Mouse (Mus musculus) CD4-positive, CD25-positive, alpha-beta regulatory T cell, adult 2 months (primary cell): ENCODE data around the gene Parg.

Source experiments
- DNase-seq: peaks from one replicate; pipeline ENCODE4 v3.0.0-alpha.2; 2012; ENCODE audit warnings: low read depth, low spot score

Gene Parg

DNA sequence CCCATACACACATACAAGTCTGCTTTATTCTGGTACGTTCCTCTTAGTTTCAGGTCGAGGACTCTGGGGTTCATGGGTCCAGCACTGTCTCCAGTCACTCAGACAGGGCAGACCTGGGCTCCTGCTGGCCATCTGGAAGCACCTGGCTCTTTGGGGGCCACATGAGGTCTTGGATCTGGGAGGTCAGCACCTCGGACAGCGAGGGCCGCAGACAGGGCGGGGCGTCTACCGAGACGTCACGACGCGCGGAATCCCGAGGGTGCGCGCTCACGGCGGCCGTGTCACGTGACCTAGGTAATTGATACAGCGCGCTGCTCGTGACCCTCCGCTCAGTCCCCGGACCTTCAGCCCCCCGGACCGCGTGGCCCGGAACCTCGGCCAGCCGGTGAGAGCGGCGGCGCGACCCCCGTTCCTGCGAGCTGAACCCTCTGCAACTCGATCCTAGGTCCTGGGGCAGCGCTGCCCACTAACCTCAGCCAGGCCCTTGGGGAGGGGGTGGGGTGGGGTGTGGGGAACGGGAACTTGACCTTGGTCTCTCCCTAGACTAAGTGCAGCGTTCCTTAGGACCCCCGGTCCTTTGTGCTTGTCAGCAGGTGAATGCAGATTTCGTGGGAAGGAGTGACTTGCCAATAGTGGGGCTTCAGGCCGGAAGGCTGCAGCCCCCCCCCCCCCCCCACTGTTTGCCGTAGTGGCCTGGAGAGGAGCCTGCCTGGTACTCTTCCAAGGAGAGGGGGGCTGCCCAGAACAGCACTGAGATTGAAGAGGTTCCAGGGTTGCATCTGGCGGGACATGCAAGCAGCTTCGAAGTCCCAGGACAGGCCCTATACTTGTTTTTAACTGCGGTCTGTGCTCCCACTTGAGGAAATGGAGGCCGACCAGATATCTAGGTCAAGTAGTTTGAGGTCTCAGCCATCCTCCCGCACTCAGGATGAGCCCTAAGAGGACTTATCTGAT lies 120.3 kb downstream of the Parg start, which contains the start of gene Ogdhl:
Gene Ogdhl, plus strand, starts transcription at position 288 of the 954 bp plus-strand sequence.
- DNase-seq: peak; percentile 61

- DNase-seq: no peak
These were observed 121.5 kb downstream of the Parg start for GRCm38 (mm10) chr14:32323221-32323620.

DNA sequence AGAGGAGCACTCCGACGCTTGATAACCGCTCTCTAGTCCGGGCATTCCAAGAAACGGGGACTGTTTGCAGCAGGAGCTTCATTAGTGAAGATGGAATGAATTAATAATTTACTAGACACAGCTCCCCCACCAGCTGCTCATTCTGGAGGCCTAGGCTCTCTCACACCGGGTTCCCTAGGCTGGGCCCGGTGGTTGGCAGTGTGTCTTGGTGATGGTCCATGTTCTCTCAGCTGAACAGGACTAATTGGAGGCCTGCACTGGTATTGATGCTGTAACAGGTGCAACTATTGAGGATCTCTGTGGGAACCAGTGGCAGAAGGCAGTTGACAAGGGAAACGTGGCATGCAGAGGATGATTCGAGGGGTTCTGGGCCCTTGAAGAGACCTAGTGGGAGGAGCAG lies 125.6 kb downstream of the Parg start:
- DNase-seq: no peak

- DNase-seq: no peak
These were observed 131.0 kb downstream of the Parg start for GRCm38 (mm10) chr14:32332515-32333445.

DNA sequence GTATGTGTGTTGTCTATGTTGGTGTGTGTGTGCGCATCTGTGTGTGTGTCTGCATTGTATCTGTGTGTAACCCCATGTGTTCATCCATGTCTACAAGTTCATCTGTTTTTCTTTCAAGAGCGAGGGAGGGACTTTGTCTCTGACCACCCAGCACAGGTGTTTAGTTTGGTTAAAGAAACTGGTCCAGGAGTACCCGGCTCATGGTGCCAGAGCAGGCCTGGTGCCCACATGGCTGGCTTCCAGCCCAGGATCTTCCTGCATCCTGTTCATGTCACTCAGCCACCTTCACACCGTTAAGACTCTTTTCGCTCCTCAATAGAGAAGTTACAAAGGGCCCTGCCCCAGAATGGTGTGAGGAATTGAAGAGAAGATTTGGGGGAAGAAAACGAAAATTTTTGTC lies 134.3 kb downstream of the Parg start:
- no peak for DNase-seq

DNA sequence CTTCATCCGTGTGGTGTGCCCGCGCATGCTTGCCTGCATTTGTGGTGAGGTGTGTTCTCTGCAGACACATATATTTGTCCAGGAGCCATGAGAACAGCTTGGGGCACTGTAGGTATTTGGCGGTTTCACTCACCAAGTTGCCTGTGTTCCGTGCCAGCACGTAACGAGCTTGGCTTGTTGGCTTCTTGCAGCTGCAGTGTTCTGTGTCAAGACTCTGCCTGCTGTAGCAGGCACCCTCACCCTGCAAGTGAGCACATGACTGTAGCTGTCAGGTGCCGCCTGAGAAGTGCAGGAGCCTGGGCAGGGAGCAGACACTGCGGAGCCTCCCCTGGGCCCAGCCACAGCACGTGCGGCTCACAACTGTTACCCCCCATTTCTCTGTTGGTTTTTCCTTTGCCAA lies 134.8 kb downstream of the Parg start:
- DNase-seq: no peak

GRCm38 (mm10) chr14:32341823-32342222 lies 140.1 kb downstream of the Parg start:
- DNase-seq: no peak

- DNase-seq: no peak
These were observed 142.4 kb downstream of the Parg start for GRCm38 (mm10) chr14:32344176-32344575.

DNA sequence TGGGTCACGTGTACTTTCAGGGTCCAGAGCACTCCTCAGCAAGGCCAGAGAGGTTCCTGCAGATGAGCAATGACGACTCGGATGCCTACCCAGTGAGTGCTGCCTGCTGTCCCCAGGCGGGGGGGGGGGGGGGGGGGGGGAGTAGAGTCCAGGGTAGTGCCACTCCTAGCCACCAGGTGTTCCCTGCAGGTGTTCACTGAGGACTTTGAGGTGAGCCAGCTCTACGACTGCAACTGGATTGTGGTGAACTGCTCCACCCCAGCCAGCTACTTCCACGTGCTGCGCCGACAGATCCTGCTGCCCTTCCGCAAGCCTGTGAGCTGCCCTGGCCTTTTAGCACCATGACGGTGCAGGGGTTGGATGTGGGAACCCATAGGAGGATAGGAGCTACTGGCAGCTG lies 142.9 kb downstream of the Parg start:
- no peak for DNase-seq
